Mouse (Mus musculus): ENCODE measurements around the gene Gdpd4.

The Gdpd4 gene

DNA sequence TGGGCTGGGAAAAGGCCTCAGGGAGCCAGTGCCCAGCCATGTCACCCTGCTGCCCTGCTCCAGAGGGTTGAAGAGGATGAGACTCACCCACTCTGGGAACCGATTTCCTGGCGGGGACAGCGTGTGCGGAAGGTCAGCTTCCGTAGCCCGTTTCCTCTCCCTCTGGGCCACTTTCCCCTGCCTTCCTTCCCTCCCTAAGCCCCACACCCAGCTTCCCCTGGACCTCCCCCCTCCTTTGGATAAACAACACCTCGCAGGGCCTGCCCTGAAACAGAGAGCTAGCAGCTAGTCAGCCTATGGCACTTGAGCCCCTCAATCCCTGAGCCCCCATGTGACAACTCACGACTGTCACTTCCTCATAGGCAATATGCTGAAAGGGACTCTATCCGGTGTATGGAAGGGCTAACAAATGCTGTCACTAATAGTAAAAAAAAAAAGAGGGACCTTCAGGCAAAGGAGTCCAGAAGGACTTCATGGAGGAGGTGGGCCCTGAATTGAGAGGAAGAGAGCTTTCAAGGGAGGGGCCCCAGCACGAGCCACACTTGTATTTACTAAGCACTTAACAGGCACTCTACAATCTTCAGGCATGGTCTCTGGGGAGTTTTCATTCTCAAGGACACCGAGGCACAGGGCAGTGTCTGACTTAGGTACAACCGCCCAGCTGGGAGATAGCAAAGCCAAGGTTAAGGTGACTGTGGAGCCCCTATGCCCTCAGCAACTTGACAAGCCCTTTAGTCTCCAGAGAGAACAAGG is 165.0 kb downstream of the Gdpd4 start:
- DNase-seq (ENCODE audit: low spot score in 2 of 2), result no peak

- DNase-seq (ENCODE audit: low spot score in 2 of 2), result no peak
Observed at GRCm38 (mm10) chr7:98085314-98085713, 165.6 kb downstream of the Gdpd4 start.

DNA sequence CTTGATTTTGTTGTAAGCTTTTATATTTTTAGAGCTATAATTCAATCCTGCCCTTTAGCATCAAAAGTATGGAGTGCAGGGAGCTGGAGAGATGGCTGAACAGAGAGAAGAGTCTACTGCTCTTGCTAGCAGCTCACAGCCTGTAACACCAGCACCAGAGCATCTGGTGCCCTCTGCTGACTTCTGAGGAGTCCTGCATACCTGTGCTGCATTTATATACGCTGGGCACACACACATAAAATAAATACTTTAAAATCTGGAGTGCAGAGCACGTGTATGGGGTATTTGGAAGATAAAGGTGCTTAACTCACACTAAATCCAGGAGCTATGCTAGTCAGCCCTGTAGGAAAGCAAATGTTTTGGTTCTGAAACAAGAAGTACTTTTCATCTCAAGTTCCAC is 166.6 kb downstream of the Gdpd4 start:
- DNase-seq (ENCODE audit: low spot score in 2 of 2), result no peak

GRCm38 (mm10) chr7:98095852-98096251 is 176.1 kb downstream of the Gdpd4 start:
- DNase-seq (ENCODE audit: low spot score in 2 of 2), result no peak

DNA sequence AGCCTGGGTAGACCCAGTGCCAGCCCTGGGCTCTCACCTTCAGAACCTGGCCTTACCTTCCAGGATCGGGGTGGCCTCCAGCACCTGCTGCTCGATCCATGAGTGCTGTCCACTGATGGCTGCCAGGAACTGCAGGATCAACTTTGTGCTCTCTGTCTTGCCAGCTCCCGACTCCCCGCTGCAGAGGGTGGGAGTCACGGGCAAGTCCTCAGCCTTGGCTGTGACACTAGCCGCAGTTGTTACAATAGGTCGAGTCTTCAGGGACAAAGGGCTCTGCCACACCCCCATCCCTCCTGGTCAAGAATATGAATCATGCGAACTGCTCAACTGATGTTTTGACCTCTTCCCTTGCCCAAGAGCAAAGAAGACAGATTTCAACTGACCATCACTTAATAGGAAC is 177.8 kb downstream of the Gdpd4 start:
- DNase-seq (ENCODE audit: low spot score in 2 of 2), result no peak
